Mouse (Mus musculus) mature B cell (primary cell): Measurements from ENCODE around the gene B4galnt3.

Experiments used
- in situ Hi-C: fragments of 300-500 bp; cut with MboI; formaldehyde crosslinking; loops from 2 replicates; pipeline ENCODE4 v1.14.3; 2019

Gene B4galnt3

GRCm38 (mm10) chr6:120222669-120223068 is 71.7 kb downstream of the B4galnt3 start:
- in situ Hi-C loops = loop anchor here (25.0 kb wide), 1 partner anchor 435 kb away; no protein-coding TSS in a partner anchor

- in situ Hi-C loops = loop anchor here (25.0 kb wide), 1 partner anchor 432 kb away; no protein-coding TSS in a partner anchor
These were observed 75.1 kb downstream of the B4galnt3 start for GRCm38 (mm10) chr6:120219281-120219680.

GRCm38 (mm10) chr6:120216702-120217101 is 77.7 kb downstream of the B4galnt3 start:
- in situ Hi-C loops = loop anchor here (25.0 kb wide), 1 partner anchor 429 kb away; no protein-coding TSS in a partner anchor

GRCm38 (mm10) chr6:120211536-120211935 is 82.8 kb downstream of the B4galnt3 start:
- in situ Hi-C loops = loop anchor here (25.0 kb wide), 1 partner anchor 424 kb away; no protein-coding TSS in a partner anchor

- in situ Hi-C loops = loop anchor here (25.0 kb wide), 1 partner anchor 419 kb away; no protein-coding TSS in a partner anchor
These were observed 87.8 kb downstream of the B4galnt3 start for GRCm38 (mm10) chr6:120206586-120206985.

- in situ Hi-C loops = loop anchor here (25.0 kb wide), 1 partner anchor 415 kb away; no protein-coding TSS in a partner anchor
These were observed 92.0 kb downstream of the B4galnt3 start for GRCm38 (mm10) chr6:120202406-120202805.

- in situ Hi-C loops = loop anchor here (25.0 kb wide), 1 partner anchor 415 kb away; no protein-coding TSS in a partner anchor
These were observed 92.4 kb downstream of the B4galnt3 start for GRCm38 (mm10) chr6:120201956-120202355.

GRCm38 (mm10) chr6:120199638-120200394 is 94.5 kb downstream of the B4galnt3 start:
- in situ Hi-C loops = loop anchor here (10.0 to 25.0 kb wide), 3 partner anchors 195 to 705 kb away; no protein-coding TSS in a partner anchor

GRCm38 (mm10) chr6:120197964-120198363 is 96.4 kb downstream of the B4galnt3 start:
- in situ Hi-C loops = loop anchor here (10.0 kb wide), 2 partner anchors 193 to 703 kb away; no protein-coding TSS in a partner anchor

GRCm38 (mm10) chr6:120196837-120197236 is 97.5 kb downstream of the B4galnt3 start:
- in situ Hi-C loops = loop anchor here (10.0 kb wide), 2 partner anchors 192 to 702 kb away; no protein-coding TSS in a partner anchor

GRCm38 (mm10) chr6:120194963-120195362 is 99.4 kb downstream of the B4galnt3 start:
- in situ Hi-C loops = loop anchor here (5.0 to 10.0 kb wide), 3 partner anchors 158 to 700 kb away; partner anchors contain the start of gene Wnk1

- in situ Hi-C loops = loop anchor here (5.0 to 10.0 kb wide), 3 partner anchors 157 to 700 kb away; partner anchors contain the start of gene Wnk1
These were observed 100.1 kb downstream of the B4galnt3 start for GRCm38 (mm10) chr6:120194305-120194704.

- in situ Hi-C loops = loop anchor here (5.0 to 10.0 kb wide), 3 partner anchors 156 to 699 kb away; partner anchors contain the start of gene Wnk1
These were observed 100.6 kb downstream of the B4galnt3 start for GRCm38 (mm10) chr6:120193793-120194192.

GRCm38 (mm10) chr6:120193174-120193573 is 101.2 kb downstream of the B4galnt3 start:
- in situ Hi-C loops = loop anchor here (5.0 to 10.0 kb wide), 3 partner anchors 156 to 698 kb away; partner anchors contain the start of gene Wnk1

GRCm38 (mm10) chr6:120192211-120192870 is 102.0 kb downstream of the B4galnt3 start:
- in situ Hi-C loops = loop anchor here (5.0 to 10.0 kb wide), 3 partner anchors 155 to 698 kb away; partner anchors contain the start of gene Wnk1

GRCm38 (mm10) chr6:120191396-120192170 is 102.8 kb downstream of the B4galnt3 start:
- in situ Hi-C loops = loop anchor here (5.0 to 10.0 kb wide), 3 partner anchors 154 to 697 kb away; partner anchors contain the start of gene Wnk1

GRCm38 (mm10) chr6:120190912-120191311 is 103.4 kb downstream of the B4galnt3 start:
- in situ Hi-C loops = loop anchor here (5.0 to 10.0 kb wide), 3 partner anchors 154 to 696 kb away; partner anchors contain the start of gene Wnk1

GRCm38 (mm10) chr6:120190365-120190764 is 104.0 kb downstream of the B4galnt3 start:
- in situ Hi-C loops = loop anchor here (5.0 to 10.0 kb wide), 3 partner anchors 153 to 696 kb away; partner anchors contain the start of gene Wnk1

- in situ Hi-C loops = no loop called here
These were observed 105.1 kb downstream of the B4galnt3 start for GRCm38 (mm10) chr6:120189287-120189686.

- in situ Hi-C loops = no loop called here
These were observed 105.8 kb downstream of the B4galnt3 start for GRCm38 (mm10) chr6:120188376-120189235.
